Mouse (Mus musculus) gonadal fat pad, adult 2 months (tissue): ENCODE measurements around the gene Myh7b. TPM values are rescaled to one million over a fixed set of nuclear protein-coding genes. Genes with fewer than 3 reads are reported as not detected.

Source experiments
- DNase-seq: peaks from one replicate; pipeline ENCODE4 v3.0.0-alpha.2; 2012; ENCODE audit warnings: low read depth
- polyA plus RNA-seq: library from polyadenylated mRNA; depleted of rRNA; stranded (reverse); fragments of >200 nt; gene quantifications from 2 replicates; pipeline ENCODE4 v1.2.3, GENCODE M21; 2012; rRNA removed

Myh7b gene
- polyA plus RNA-seq, 1 experiment = 0.15 TPM

- DNase-seq = no peak
Measured at GRCm38 (mm10) chr2:155683821-155684220, 72.8 kb downstream of the Myh7b start.

Other genes starting within 250 kb of the Myh7b start
- 159 and 199 TPM in 2 replicates for gene Trp53inp2, start 230.2 kb upstream of the Myh7b start, polyA plus RNA-seq
- 33.7 and 66.1 TPM in 2 replicates for gene Ncoa6, start 137.3 kb upstream of the Myh7b start, polyA plus RNA-seq
- 54.6 and 93.7 TPM in 2 replicates for gene Acss2, start 93.3 kb upstream of the Myh7b start, polyA plus RNA-seq
- 72.3 and 95.3 TPM in 2 replicates for gene Ggt7, start 93.0 kb upstream of the Myh7b start, polyA plus RNA-seq
- 25.2 and 32.6 TPM in 2 replicates for gene Gss, start 18.4 kb upstream of the Myh7b start, polyA plus RNA-seq
- 131 and 141 TPM in 2 replicates for gene Trpc4ap, start 81.2 kb downstream of the Myh7b start, polyA plus RNA-seq
- 55.9 and 67.9 TPM in 2 replicates for gene Edem2, start 118.3 kb downstream of the Myh7b start, polyA plus RNA-seq
- gene Gm17581, start 124.7 kb downstream of the Myh7b start, polyA plus RNA-seq = not detected in 2 replicates
- gene Procr, start 139.9 kb downstream of the Myh7b start, polyA plus RNA-seq = 11.9 TPM in 2 replicates
- gene Mmp24, start 164.1 kb downstream of the Myh7b start, polyA plus RNA-seq = 0.09 and 0.13 TPM in 2 replicates
- 55.2 and 65.8 TPM in 2 replicates for gene BC029722, start 208.2 kb downstream of the Myh7b start, polyA plus RNA-seq
- gene Eif6, start 215.7 kb downstream of the Myh7b start, polyA plus RNA-seq = 85.8 and 109 TPM in 2 replicates
- gene Fam83c, start 223.6 kb downstream of the Myh7b start, polyA plus RNA-seq = not detected in 2 replicates